Mouse (Mus musculus): ENCODE results near the gene Mpv17. TPM values are rescaled to one million over a fixed set of nuclear protein-coding genes. Genes with fewer than 3 reads are reported as not detected.
A peak's percentile ranks its signal among the peaks of the same experiment; 100 is the strongest.

Mpv17 gene
- polyA plus RNA-seq, 1 experiment, result 35.8 TPM

DNA sequence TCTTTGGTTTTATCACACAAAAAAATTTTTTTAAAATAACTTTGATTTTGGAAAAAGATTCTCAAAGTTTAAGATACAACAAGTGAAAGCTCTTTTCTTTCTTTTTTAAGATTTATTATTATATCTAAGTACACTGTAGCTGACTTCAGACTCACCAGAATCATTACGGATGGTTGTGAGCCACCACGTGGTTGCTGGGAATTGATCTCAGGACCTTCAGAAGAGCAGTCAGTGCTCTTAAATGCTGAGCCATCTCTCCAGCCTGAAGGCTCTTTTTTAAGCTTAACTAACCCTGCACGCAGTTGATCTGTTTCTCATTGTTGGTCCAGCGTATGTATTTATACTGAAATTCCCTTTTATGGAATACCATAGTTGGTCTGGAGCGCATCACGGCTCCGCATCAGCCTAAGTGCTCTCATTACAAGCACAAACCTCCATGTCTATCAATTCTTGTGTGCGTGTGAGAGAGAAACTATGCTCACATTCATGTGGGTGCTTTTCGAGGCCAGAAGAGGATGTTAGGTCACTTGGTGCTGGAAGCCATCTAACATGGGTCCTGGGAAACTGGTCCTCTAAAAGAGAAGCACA, 27.2 kb upstream of the Mpv17 start:
- TF ChIP-seq MYOD1 (IDR thresholded peaks at IDR 0.05; ENCODE audit: control insufficient read depth in 1 of 3, insufficient read length in 2 of 3, low read depth in 2 of 3) (no peak), SRF (IDR thresholded peaks at IDR 0.05; ENCODE audit: control insufficient read depth, insufficient read length, low read depth) (no peak), MAX (IDR thresholded peaks at IDR 0.05; ENCODE audit: low read depth) (no peak), POLR2A (IDR thresholded peaks at IDR 0.05; ENCODE audit: insufficient read length, low read depth) (no peak), REST (IDR thresholded peaks at IDR 0.05; ENCODE audit: insufficient read depth, insufficient read length) (no peak), USF1 (IDR thresholded peaks at IDR 0.05; ENCODE audit: low read depth) (no peak), POLR2AphosphoS2 (IDR thresholded peaks at IDR 0.05; ENCODE audit: insufficient read length, low read depth) (no peak), TCF12 (IDR thresholded peaks at IDR 0.05; ENCODE audit: insufficient read depth, poor library complexity, severe bottlenecking) (no peak), TCF3 (IDR thresholded peaks at IDR 0.05; ENCODE audit: insufficient read length, low read depth) (no peak)
- no peak overlapping the region for H3ac ChIP-seq (ENCODE audit: control insufficient read depth, insufficient read length)
- peak overlapping the region; percentile 92 for H3K4me3 ChIP-seq
- H3K79me2 ChIP-seq (ENCODE audit: control insufficient read depth, insufficient read depth), result peaks cover 34% of the 10 kb centered on the region
- no peaks in the 10 kb centered on the region for H3K27me3 ChIP-seq (ENCODE audit: control insufficient read depth, insufficient read depth, insufficient read length)
- H3K36me3 ChIP-seq (ENCODE audit: control insufficient read depth, insufficient read depth), result no peaks in the 10 kb centered on the region
- H3K4me2 ChIP-seq (ENCODE audit: low read depth), result no peak overlapping the region

DNA sequence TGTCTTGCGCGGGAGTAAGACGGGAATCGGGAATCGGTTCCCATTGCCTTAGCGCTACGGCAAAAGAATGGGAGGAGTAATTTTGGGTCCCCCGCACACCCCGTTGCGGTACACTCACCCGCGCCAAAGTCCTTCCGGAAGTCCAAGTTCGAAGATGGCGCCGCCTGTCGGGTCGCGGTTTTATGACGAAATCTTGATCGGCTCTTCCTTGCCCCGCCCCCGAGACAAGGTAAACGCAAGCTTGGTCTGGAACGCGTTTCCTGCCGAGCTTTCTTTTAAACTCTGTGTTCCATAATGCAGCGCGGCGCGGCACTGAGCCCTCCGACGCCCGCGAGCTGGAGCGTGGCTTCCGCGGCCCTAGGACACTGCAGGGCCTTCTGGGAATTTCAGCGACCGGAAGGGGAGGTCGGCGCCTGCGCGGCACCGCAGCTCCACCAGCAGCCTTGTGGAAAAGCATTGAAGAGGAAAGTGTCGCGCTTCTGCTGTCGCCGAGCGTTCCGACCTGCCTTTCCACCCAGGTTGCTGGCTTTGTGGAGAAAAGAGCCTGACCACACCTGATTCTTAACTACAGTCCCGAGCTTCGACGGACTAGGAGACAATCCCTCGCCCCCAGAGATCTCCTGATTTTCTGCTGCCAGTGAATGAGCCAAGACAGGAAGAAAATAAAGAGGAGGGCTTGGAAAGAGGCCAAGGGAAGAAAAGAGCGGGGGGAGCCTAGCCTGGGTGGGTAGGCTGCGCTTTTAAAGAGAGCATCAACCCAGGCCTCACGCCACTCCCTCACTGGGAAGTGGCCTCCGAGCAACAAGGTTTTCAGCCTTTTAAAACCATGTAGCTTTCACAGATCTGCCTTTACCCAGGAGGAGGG, 25.9 kb upstream of the Mpv17 start, which contains the start of the genes Gm29609 and Gtf3c2:
Gene Gm29609, minus strand, starts transcription at position 146 of the 865 bp plus-strand sequence.
Gene Gtf3c2, minus strand, starts transcription at position 379 of the 865 bp plus-strand sequence.
- no peaks in the 10 kb centered on the region for H3K36me3 ChIP-seq (ENCODE audit: control insufficient read depth, insufficient read depth)
- H3K79me2 ChIP-seq (ENCODE audit: control insufficient read depth, insufficient read depth), result peaks cover 47% of the 10 kb centered on the region
- H3K27me3 ChIP-seq (ENCODE audit: control insufficient read depth, insufficient read depth, insufficient read length), result no peaks in the 10 kb centered on the region
- H3ac ChIP-seq (ENCODE audit: control insufficient read depth, insufficient read length), result peak within 1 kb of the TSS; percentile 80
- H3K4me3 ChIP-seq, result peak within 1 kb of the TSS; percentile 92
- peak within 1 kb of the TSS; percentile 95 for H3K4me2 ChIP-seq (ENCODE audit: low read depth)
- TF ChIP-seq REST (IDR thresholded peaks at IDR 0.05; ENCODE audit: insufficient read depth, insufficient read length) (no peak), POLR2AphosphoS2 (IDR thresholded peaks at IDR 0.05; ENCODE audit: insufficient read length, low read depth) (peak; percentile 78), E2F4 (IDR thresholded peaks at IDR 0.05; ENCODE audit: insufficient read depth) (peak; percentile 79), MYOG (IDR thresholded peaks at IDR 0.05; ENCODE audit: control insufficient read depth in 1 of 3, insufficient read depth in 1 of 3, insufficient read length in 2 of 3, low read depth in 2 of 3) (peak in 1 of 3 experiments; percentile 2), POLR2A (IDR thresholded peaks at IDR 0.05; ENCODE audit: insufficient read length, low read depth) (peak; percentile 90)

GRCm38 (mm10) chr5:31179301-31179765, 25.3 kb upstream of the Mpv17 start:
- peak overlapping the region; percentile 83 for H3K4me2 ChIP-seq (ENCODE audit: low read depth)
- H3K27me3 ChIP-seq (ENCODE audit: control insufficient read depth, insufficient read depth, insufficient read length), result no peaks in the 10 kb centered on the region
- H3ac ChIP-seq (ENCODE audit: control insufficient read depth, insufficient read length), result peak overlapping the region; percentile 80
- H3K79me2 ChIP-seq (ENCODE audit: control insufficient read depth, insufficient read depth), result peaks cover 53% of the 10 kb centered on the region
- peak; percentile 50 for TF ChIP-seq E2F4 (IDR thresholded peaks at IDR 0.05; ENCODE audit: insufficient read depth)
- no peak for TF ChIP-seq REST (IDR thresholded peaks at IDR 0.05; ENCODE audit: insufficient read depth, insufficient read length)
- no peak for TF ChIP-seq MAX (IDR thresholded peaks at IDR 0.05; ENCODE audit: low read depth)
- TF ChIP-seq CEBPB (IDR thresholded peaks at IDR 0.05; ENCODE audit: insufficient read depth, poor library complexity, severe bottlenecking), result no peak
- TF ChIP-seq TCF12 (IDR thresholded peaks at IDR 0.05; ENCODE audit: insufficient read depth, poor library complexity, severe bottlenecking), result no peak
- TF ChIP-seq TCF3 (IDR thresholded peaks at IDR 0.05; ENCODE audit: insufficient read length, low read depth), result no peak
- no peak for TF ChIP-seq MYOD1 (IDR thresholded peaks at IDR 0.05; ENCODE audit: control insufficient read depth in 1 of 3, insufficient read length in 2 of 3, low read depth in 2 of 3)
- no peak for TF ChIP-seq SRF (IDR thresholded peaks at IDR 0.05; ENCODE audit: control insufficient read depth, insufficient read length, low read depth)
- TF ChIP-seq USF1 (IDR thresholded peaks at IDR 0.05; ENCODE audit: low read depth), result no peak
- peaks cover 2% of the 10 kb centered on the region for H3K36me3 ChIP-seq (ENCODE audit: control insufficient read depth, insufficient read depth)
- H3K4me3 ChIP-seq, result peak overlapping the region; percentile 92

- peaks cover 56% of the 10 kb centered on the region for H3K36me3 ChIP-seq (ENCODE audit: control insufficient read depth, insufficient read depth)
- H3K27me3 ChIP-seq (ENCODE audit: control insufficient read depth, insufficient read depth, insufficient read length), result no peaks in the 10 kb centered on the region
- no peak overlapping the region for H3K4me3 ChIP-seq
- no peaks in the 10 kb centered on the region for H3K79me2 ChIP-seq (ENCODE audit: control insufficient read depth, insufficient read depth)
- TF ChIP-seq E2F4 (IDR thresholded peaks at IDR 0.05; ENCODE audit: insufficient read depth) (no peak), CEBPB (IDR thresholded peaks at IDR 0.05; ENCODE audit: insufficient read depth, poor library complexity, severe bottlenecking) (no peak), TCF3 (IDR thresholded peaks at IDR 0.05; ENCODE audit: insufficient read length, low read depth) (no peak), POLR2A (IDR thresholded peaks at IDR 0.05; ENCODE audit: insufficient read length, low read depth) (no peak), MYOG (IDR thresholded peaks at IDR 0.05; ENCODE audit: control insufficient read depth in 1 of 3, insufficient read depth in 1 of 3, insufficient read length in 2 of 3, low read depth in 2 of 3) (no peak), MAX (IDR thresholded peaks at IDR 0.05; ENCODE audit: low read depth) (no peak), REST (IDR thresholded peaks at IDR 0.05; ENCODE audit: insufficient read depth, insufficient read length) (no peak), MYOD1 (IDR thresholded peaks at IDR 0.05; ENCODE audit: control insufficient read depth in 1 of 3, insufficient read length in 2 of 3, low read depth in 2 of 3) (no peak), TCF12 (IDR thresholded peaks at IDR 0.05; ENCODE audit: insufficient read depth, poor library complexity, severe bottlenecking) (no peak), USF1 (IDR thresholded peaks at IDR 0.05; ENCODE audit: low read depth) (no peak), POLR2AphosphoS2 (IDR thresholded peaks at IDR 0.05; ENCODE audit: insufficient read length, low read depth) (no peak), SRF (IDR thresholded peaks at IDR 0.05; ENCODE audit: control insufficient read depth, insufficient read length, low read depth) (no peak)
- no peak overlapping the region for H3K4me2 ChIP-seq (ENCODE audit: low read depth)
- H3ac ChIP-seq (ENCODE audit: control insufficient read depth, insufficient read length), result no peak overlapping the region
Measured at GRCm38 (mm10) chr5:31168630-31169029, 14.6 kb upstream of the Mpv17 start.

Data from myocyte (in vitro differentiated cells).